Mouse (Mus musculus): ENCODE data around the gene Hist2h3b.
"Not testable (repeated sequence)": the region's sequence is repeated elsewhere in the genome, so short reads cannot be mapped to it uniquely, and the experiment has no call there.

Gene Hist2h3b

DNA sequence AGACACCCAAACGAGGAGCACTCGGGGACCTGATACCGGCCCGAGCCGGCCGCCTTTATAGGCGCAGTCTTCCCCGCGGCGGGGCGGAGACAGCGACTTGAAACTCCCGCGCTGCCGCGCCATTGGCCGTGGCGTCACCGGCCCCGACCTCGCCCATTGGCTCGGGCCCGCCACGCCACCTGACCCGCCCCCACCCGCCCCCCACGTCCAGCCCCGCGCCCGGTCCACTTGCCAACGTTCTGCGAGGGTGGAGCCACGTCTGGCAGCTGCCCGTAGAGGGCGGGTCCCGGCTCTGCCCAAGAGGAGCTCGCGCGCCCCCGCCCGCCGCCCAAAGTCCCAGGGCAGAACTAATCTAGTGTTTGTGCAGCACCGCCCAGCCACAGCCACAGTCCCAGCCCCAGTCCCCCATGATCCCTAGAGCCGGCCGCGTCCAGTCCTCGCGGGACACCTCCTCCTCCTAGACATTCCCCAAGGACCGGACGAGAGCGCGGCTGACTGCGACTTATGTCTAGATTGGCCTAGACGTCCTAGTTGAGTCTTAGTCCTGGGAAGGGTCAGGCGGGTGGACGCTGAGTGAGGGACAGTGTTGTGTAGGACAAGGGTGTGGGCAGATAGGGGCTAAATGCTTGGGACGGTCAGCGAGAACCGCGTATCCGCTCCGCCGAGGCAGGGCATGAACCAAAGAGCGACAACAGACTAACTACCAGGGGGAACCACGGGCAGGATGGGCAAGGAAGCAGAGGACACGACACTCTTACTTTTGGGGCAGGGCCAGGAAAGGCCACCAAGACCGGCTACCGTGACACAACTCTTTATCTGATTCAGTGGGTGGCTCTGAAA is 29.3 kb upstream of the Hist2h3b start, which contains the start of gene Hist2h3c2:
Hist2h3c2 (minus strand) TSS at position 174 of the 840 bp plus-strand sequence.
- DNase-seq (ENCODE audit: low read depth, low spot score), result not testable (repeated sequence)

DNA sequence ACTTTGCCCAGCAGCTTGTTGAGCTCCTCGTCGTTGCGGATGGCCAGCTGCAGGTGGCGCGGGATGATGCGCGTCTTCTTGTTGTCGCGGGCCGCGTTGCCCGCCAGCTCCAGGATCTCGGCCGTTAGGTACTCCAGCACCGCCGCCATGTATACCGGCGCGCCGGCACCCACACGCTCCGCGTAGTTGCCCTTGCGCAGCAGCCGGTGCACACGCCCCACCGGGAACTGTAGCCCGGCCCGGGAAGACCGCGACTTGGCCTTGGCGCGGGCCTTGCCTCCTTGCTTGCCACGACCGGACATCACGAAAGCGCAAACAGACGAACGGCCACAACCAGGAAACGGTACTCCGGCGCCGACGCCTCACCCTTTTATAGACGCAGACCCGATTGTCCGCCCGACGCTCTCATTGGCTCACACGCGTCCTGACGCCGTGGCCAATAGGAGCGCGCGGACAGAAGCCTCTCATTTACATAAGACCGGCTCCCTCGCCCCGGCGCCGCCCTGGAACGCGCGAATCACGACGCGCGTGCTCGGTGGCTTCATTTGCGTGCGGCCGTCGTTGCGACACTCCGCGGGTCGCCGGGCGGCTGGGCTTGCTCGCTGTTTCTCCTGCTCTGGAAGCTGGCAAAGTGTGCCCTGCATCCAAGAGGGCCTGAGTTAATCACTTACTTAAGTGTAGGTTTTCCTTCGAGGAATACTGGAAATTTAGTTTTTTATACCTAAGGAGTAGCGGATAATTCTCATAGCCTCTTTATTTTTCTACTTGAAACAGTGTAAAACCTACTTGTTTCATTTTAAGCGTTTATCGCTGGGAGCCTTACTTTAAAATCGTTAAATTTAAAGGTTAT is 28.3 kb upstream of the Hist2h3b start, which contains the start of gene Hist2h2aa2:
Hist2h2aa2 (minus strand) TSS at position 328 of the 850 bp plus-strand sequence.
- DNase-seq (ENCODE audit: low read depth, low spot score), result not testable (repeated sequence)

GRCm38 (mm10) chr3:96240799-96241197 is 27.7 kb upstream of the Hist2h3b start:
- no peak for DNase-seq (ENCODE audit: low read depth, low spot score)

DNA sequence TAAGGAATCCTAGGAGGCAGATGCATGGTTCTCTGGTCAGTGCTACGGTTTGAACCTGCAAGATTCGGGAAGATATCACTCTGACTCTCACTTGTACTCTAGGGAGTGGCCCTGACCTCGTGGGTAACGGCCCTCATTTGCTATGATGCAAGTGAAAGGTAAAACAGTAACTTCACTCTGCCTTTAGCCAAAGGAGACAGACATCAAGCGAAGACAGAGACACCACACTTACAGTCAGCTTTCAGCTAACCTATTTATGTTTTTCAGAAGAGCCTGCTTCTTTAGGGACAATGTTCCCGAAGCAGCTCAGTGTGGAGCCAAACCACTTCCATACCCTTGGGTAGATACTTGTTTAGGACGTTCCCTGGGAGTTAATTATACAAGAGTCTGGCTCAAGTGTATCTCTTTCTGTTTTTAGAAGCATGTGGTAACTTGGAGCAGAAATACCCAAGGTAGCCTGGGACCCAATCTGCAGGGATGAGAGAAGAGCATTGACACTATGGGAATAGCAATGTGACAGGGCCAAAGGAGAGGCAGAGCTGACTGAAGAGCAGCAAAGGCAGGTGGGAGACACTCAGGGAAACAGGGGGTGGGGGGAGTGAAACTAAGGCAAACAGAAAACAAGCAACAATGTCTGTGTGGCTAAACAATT is 24.4 kb upstream of the Hist2h3b start:
- no peak for DNase-seq (ENCODE audit: low read depth, low spot score)

DNA sequence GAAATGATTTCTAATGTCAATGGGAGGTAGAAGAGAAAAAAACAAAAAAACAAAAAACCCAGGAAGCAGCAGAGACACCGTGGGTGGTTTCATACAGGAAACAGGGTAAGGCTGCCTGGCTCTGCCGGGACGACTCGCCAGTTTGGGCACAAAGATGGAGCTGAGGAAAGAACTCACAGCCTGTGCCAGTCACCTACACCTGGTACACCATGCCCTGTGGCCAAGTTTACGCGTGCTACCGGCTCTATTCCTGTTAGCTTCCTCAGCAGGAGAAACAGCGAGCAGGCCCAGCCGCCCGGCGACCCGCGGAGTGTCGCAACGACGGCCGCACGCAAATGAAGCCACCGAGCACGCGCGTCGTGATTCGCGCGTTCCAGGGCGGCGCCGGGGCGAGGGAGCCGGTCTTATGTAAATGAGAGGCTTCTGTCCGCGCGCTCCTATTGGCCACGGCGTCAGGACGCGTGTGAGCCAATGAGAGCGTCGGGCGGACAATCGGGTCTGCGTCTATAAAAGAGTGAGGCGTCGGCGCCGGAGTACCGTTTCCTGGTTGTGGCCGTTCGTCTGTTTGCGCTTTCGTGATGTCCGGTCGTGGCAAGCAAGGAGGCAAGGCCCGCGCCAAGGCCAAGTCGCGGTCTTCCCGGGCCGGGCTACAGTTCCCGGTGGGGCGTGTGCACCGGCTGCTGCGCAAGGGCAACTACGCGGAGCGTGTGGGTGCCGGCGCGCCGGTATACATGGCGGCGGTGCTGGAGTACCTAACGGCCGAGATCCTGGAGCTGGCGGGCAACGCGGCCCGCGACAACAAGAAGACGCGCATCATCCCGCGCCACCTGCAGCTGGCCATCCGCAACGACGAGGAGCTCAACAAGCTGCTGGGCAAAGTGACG is 23.2 kb upstream of the Hist2h3b start, which contains the start of gene Hist2h2aa1:
Hist2h2aa1 (plus strand) TSS at position 495 of the 884 bp plus-strand sequence.
- DNase-seq (ENCODE audit: low read depth, low spot score), result not testable (repeated sequence)

DNA sequence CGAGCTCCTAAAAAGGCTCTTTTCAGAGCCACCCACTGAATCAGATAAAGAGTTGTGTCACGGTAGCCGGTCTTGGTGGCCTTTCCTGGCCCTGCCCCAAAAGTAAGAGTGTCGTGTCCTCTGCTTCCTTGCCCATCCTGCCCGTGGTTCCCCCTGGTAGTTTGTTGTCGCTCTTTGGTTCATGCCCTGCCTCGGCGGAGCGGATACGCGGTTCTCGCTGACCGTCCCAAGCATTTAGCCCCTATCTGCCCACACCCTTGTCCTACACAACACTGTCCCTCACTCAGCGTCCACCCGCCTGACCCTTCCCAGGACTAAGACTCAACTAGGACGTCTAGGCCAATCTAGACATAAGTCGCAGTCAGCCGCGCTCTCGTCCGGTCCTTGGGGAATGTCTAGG is 22.4 kb upstream of the Hist2h3b start:
- not testable (repeated sequence) for DNase-seq (ENCODE audit: low read depth, low spot score)

DNA sequence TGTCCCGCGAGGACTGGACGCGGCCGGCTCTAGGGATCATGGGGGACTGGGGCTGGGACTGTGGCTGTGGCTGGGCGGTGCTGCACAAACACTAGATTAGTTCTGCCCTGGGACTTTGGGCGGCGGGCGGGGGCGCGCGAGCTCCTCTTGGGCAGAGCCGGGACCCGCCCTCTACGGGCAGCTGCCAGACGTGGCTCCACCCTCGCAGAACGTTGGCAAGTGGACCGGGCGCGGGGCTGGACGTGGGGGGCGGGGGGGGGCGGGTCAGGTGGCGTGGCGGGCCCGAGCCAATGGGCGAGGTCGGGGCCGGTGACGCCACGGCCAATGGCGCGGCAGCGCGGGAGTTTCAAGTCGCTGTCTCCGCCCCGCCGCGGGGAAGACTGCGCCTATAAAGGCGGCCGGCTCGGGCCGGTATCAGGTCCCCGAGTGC is 22.0 kb upstream of the Hist2h3b start, which contains the start of gene Hist2h3c1:
Hist2h3c1 (plus strand) TSS at position 259 of the 430 bp plus-strand sequence.
- not testable (repeated sequence) for DNase-seq (ENCODE audit: low read depth, low spot score)

DNA sequence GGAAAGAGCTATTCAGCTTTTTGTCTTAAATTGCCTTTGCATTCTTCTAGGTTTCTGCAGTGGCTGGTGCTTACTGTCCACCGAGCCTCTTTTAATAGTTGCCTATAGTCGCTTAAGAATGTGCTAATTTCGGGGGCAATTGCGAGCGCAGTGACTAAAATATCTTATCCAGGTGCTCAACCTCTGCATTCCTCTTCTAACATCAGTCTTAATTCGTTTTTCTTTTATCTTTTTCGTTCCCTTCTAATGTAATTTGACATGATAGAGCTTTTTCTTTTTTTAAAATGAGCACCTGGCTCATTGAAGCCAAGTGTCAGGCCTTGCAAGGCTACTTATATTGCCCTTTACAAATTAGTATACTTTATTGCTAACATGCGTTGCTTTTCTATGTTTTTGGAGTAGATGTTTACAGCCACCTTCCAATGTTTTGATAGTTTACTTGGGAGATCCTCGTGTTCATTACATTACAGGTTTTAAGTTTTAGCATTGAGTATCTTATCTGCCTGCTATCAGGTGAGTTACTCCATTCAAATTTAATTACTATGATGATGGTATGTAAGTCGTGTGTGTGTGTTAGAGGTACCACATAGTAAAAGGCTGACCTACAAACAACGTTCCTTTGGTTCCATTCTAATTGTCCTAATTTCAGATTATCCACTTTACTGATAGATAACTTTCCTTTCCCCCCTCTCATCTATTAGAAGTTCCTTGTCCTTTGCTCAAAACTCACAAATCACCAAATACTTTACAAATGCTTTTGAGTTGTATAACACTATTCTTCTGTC is 20.9 kb upstream of the Hist2h3b start:
- no peak for DNase-seq (ENCODE audit: low read depth, low spot score)

- DNase-seq (ENCODE audit: low read depth, low spot score), result no peak
Measured at GRCm38 (mm10) chr3:96248141-96249033, 20.1 kb upstream of the Hist2h3b start.

GRCm38 (mm10) chr3:96249034-96249345 is 19.5 kb upstream of the Hist2h3b start:
- DNase-seq (ENCODE audit: low read depth, low spot score), result no peak

- no peak for DNase-seq (ENCODE audit: low read depth, low spot score)
Measured at GRCm38 (mm10) chr3:96250890-96251289, 17.6 kb upstream of the Hist2h3b start.

DNA sequence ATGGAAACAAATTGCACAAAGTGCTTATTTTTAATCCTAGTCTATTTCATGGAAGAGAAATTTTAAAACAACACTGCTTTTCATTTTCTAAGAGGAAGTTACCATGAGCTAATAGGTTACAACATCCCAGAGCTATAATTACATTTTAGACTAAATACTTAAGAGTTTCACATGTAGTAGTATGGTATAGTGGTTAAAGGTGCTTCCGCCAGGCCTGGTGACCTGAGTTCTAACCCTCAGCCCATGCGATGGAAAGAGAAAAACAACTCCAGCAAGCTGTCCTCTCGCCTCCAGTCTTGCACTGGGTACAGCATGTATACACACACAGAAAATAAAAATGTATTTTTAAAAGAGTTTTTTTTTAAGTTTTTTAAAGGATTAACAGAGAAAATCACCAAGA is 16.7 kb upstream of the Hist2h3b start:
- no peak for DNase-seq (ENCODE audit: low read depth, low spot score)

DNA sequence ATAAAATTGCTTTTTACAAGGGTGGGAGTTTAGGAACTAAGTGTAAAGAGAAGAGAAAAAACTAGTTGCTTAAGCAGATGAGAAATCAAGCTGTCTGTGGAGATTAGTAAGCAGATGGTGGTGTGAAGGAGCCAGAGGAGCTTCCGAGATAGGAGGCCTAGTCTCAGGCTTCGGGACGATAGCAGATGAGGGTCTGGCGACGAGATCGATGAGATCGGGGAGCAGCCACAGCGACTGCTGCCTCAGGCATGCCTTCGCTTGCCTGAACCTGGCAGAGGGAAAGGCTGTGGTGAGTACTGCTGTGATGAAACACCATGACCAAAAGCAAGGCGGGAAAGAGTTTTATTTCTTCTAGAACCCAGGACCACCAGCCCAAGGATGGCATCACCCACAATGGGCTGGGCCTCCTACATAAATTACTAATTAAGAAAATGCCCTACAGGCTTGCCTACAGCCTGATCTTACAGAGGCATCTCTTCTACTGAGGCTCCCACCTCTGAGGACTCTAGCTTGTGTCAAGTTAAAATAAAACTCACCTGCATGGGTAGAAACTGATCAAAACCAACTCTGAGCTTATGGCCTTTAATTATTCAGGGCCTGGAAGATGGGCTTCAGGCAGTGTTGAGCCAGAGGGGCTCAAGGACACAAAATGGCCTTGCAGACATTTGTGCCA is 13.6 kb upstream of the Hist2h3b start:
- no peak for DNase-seq (ENCODE audit: low read depth, low spot score)

GRCm38 (mm10) chr3:96255926-96256593 is 12.4 kb upstream of the Hist2h3b start:
- no peak for DNase-seq (ENCODE audit: low read depth, low spot score)

- no peak for DNase-seq (ENCODE audit: low read depth, low spot score)
Measured at GRCm38 (mm10) chr3:96257190-96257589, 11.3 kb upstream of the Hist2h3b start.

GRCm38 (mm10) chr3:96260220-96260619 is 8.2 kb upstream of the Hist2h3b start:
- no peak for DNase-seq (ENCODE audit: low read depth, low spot score)

GRCm38 (mm10) chr3:96261623-96262022 is 6.8 kb upstream of the Hist2h3b start:
- DNase-seq (ENCODE audit: low read depth, low spot score), result no peak

Data from WW6 (cell line).